Mouse (Mus musculus): Measurements from ENCODE around the gene Gm826.

The Gm826 gene

DNA sequence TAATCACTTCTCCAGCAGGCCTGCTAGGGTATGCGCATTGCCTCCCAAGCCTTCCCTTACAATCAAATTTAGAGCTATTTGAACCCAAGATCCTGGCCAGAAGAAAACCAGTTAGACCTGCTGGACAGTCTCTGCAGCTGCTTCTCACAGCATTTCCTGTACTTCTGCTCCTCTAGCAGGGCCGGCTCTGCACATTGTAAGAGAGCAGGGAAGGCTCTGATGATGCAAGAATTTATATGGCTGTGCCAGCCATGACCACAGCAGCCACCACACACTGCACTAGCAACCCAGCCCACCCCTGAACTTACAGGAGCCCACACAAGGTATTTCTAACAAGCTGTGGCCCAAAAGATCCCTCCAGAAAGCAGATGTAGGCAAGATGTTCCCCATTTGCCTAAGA is 19.6 kb upstream of the Gm826 start:
- DNase-seq (ENCODE audit: low read depth) = no peak

DNA sequence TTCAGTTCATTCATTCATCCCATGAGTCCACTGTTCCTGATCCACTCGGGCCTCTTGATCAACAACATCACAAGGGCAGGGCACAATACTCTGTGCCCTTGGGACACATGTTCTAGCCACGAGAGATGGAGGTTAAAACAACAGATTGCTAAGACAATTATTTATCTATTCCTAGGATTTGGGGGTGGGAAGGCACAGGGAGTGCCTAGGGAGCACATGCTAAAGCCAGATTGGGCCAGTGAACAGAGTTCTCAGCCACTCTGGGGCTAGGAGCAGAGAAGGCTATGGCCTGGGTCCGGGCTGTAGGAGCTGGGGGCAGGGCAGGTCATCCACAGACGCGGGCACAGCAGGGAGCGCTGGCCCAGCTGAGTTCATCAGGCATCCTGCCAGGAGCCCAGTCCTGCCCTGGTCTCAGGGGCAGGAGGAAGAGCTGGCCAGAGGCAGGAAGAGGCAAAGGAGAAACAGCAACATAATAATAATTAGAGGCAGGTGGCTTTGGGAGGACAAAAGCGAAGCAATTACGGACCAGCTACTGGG is 17.1 kb upstream of the Gm826 start:
- no peak for DNase-seq (ENCODE audit: low read depth)

DNA sequence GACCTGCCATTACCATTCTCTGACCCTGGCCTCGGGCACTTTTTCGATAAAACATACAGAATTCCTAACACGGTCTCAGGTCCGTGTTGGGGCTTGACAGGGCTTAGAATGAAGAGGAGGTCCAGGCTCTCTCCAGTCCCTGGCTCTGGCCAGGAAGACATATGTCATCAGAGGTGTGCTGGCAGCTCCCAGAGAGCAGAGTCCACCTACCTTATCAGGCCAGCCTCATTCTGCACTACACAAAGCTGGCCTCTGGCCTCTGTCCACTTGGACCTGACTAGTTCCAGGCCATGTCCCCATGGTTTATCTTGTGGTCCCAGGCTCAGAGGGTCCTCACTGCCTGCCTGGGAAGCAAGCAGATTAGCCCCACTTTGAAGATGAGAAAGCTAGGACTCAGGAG is 15.6 kb upstream of the Gm826 start:
- no peak for DNase-seq (ENCODE audit: low read depth)

DNA sequence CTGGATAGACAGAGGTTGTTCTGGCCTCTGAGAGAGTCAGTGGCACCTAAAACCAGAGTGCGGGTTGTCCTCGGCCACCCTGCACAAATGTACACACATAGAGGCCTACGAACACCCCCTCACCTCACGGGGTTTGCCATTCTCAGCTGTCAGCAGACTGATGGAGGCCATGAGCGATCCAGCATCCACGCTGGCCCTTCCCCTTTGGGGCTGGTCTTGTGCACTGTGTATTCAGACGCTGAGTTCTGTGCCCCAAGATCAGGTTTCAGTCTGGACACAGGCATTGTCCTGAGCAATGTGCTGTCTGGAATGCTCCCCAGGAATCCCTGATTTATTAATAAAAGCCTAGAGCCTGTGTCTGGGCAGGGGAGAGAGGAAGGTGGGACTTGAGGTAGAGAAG is 14.8 kb upstream of the Gm826 start:
- DNase-seq (ENCODE audit: low read depth) = no peak

DNA sequence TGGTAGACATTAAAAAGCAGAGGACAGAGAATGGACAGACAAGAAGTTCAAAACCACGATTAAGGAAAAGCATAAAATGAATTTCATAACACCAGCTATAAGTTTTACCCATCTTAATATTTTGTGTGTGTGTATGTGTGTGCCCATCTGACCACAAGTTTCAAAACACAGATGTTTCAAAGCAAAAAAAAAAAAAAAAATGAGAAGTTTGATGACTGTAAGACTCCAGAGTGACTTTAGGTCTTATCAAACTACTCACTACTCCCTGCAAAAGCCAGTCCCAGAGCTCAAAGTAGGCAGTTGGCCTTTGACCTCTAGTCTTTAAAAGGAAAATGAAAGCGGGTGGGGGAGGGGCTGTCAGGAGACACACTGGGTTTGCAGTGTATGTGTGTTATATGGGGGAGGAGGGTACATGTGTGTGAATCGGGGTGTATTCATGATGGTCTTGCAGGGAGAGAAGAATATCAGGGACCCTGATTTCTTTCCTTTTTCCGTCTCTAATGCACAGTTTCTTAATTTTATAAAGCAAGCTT is 14.2 kb upstream of the Gm826 start:
- no peak for DNase-seq (ENCODE audit: low read depth)

DNA sequence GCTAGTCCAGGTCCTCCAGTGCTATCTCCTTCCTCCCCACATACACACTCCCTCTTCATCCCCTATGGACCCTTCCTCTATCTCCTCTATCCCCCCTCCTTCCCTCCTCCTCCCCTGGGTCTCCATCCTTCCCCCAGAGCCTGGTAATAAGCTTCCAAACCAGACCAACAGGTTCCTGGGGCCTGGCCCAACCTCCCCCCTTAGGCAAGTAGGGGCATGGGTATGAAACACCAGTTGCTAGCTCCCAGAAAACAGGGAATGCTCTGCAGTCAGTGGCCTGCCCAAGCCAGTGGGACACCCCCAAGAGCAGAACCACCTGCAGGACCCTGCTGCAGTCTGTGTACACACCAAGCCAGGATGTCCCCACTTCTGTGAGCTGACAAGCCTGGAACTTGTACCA is 11.7 kb upstream of the Gm826 start:
- DNase-seq (ENCODE audit: low read depth) = no peak

DNA sequence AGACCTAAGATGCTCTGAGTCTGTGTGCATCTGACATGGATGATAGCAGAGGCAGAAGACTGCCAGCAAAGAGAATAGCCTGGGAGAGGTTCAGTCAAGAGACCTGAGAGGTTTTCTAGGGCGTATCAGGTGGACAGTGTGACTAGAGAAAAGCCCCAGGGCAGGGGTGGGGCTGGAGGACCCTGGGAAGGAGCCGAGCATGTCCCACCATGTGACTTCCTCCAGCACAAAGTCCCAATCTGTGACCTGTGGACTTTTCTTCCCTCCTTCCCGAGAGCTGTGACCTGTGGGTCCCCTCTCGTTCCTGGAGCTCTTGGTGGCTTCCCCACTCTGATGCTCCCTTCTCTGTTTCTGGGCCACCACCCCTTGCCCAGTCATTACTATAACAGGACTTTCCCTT is 6.2 kb upstream of the Gm826 start:
- DNase-seq (ENCODE audit: low read depth) = no peak

DNA sequence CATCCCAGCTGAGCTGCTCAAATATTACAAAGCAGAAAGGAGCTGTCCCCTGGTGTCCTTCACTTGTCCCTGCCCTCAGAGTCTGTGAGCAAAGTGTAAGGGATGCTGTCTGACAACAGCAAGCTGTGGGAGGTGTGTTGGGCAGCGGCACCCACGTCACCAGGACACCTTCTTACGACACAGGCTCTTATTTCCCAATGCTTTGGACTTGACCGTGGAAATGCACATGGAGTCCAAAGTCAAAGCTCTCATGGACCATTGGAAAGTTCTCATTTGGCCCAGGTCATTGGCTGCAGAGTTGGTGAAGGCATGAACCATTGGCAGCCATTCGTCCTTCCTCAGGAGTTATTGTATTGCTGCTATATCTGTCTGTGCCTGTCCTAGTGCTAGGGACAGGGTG is 5.6 kb upstream of the Gm826 start:
- no peak for DNase-seq (ENCODE audit: low read depth)

DNA sequence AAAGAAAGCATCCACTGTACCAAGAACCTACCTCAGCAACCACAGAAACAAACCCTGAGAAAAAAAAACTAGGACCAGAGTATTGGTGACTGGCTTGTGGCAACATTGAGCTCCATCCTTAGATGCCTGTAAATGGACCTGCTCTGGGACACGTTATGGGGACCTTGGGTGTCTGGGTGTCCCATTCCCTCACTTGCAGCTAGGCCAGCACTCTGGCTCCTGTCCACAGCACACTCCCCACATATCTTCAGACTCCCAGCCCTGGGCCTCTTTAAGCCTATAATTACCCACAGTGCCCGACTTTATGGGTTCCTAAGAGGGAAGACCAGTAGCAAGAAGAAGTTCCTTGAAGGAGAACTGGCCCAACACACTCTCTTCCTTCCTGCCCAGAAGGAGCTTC is 2.1 kb upstream of the Gm826 start:
- DNase-seq (ENCODE audit: low read depth) = no peak

DNA sequence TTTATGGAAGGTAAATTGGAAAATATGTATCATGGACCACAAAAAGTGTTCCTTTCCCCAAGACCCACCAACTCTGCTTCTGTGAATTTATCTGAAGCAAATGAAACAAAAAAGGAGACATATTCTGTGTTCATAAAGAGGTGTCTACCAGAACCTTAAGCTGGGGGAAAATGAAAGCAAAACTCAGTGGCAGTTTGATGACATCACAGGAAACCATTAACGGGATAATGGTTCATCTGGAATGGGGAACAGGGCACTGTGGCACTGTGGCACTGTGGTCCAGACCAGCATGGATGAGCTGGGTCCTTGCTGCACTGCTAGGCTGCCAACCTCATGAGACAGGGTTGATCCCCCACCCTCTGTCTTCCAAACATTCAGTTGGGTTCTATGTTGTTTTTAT is 1.1 kb upstream of the Gm826 start:
- no peak for DNase-seq (ENCODE audit: low read depth)

DNA sequence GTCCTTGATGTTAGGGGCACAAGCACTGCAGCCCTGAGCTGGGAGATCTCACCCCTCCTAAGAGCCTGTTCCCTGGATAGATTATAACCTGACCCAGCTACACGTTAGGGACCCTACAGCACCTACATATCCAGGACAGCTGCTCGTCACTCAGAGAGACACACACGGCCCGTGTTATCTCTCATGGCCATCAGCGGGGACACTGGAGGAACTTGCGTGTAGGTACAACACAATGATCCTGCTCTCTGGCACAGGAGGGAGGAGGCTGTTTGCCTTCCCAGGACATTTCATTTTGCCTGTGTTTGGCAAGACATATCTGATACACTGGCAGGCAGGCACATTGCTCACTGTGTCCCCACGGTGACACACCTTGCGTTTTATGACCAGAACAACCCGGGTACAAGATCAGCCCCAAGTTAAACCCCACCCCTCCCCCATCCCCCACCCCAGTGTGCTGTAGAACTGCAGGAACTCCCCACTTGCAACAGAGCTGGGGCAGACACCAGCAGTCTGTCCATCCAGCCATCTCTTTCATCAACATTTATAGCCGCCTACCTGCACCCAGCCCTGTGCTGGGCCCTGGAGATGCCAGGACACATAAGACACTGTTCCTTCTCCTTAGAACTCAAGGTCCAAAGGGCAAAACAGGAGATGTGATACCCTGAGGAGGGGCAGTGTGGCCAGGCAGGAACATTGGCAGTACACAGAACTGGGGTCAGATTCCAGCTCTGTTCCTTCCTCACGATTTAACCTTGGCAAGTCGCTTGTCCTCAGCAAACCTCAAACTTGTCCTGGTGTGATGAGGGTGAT is 1.2 kb downstream of the Gm826 start:
- no peak for DNase-seq (ENCODE audit: low read depth)

DNA sequence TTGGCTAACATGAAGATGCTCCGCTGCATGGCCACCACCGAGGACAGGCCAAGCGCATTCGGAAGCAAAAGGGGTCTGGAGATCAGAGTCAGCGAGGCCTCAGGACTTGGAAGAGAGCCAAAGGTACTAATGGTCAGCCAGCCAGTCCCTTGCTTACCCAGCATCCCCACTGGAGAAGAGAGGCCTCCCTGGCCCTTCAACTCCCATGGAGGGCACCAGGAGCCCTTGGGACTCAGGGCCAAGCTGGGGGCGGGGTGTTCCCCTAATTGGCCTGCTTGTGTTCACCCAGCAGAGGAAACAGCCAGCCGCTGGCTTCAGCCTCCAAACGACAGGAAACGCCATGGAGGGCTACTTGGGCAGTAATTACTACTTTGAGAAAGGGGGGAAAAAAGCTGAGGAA is 5.1 kb downstream of the Gm826 start:
- DNase-seq (ENCODE audit: low read depth) = no peak

DNA sequence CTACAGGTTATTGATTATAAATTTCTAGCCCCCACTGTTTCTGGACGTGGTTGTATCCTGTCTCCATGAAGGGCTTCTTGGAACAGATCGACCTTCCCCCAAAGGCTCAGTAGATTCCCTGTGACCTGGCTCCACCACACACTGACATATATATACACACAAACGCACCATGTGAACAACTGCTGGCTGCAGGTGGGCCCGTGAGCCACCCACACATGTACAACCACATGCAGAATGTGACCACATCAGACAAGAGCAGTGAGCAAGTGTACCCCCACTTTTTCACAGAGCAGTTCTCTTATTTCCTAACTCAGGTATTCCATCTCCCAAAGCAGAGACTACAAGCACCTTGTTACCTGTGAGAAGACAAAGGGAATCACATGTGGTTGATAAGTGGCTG is 6.2 kb downstream of the Gm826 start:
- DNase-seq (ENCODE audit: low read depth) = no peak

DNA sequence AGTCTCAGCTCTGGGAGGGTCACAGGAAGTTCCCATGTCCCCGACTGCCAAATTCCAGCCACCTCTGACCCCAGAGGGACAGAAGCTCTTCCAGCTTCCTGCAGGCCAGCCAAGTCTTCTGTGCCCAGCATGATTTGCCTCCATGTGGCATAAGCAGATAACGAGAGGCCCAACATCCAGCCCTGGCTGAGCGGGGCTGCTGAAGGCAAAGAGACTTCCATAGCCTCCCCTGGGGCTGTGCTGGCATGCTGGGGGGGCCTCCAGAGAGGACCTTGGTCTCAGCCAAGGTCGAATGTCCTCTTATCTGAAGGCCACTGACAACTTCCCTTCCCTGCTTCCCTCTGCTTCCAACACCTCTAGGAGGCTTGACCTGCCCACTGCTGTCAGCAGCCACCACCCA is 6.8 kb downstream of the Gm826 start:
- no peak for DNase-seq (ENCODE audit: low read depth)

DNA sequence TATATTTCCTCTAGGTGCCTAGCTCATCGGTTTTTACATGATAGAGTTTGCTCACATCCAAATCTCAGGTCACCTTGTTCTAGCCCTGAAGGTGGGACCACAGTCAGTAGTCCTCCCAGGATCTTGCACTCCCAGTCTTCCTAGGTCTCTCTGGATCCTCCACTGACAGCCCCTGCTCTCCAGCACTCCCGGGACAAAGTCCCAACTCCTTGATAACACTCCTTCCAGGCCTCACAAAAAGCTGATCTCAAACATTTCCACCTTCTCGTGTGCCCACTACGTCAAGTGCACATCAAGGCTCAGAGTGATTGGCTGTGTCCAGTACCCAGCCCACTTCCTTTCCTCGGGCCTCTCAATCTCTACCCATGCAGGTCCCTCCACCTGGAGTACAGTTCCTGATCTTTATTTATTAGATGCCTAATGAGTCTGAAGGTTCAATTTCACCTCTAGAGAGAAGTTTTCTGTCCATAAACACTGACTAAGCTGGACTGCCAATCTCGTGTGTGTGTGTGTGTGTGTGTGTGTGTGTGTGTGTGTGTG is 8.8 kb downstream of the Gm826 start:
- DNase-seq (ENCODE audit: low read depth) = no peak

DNA sequence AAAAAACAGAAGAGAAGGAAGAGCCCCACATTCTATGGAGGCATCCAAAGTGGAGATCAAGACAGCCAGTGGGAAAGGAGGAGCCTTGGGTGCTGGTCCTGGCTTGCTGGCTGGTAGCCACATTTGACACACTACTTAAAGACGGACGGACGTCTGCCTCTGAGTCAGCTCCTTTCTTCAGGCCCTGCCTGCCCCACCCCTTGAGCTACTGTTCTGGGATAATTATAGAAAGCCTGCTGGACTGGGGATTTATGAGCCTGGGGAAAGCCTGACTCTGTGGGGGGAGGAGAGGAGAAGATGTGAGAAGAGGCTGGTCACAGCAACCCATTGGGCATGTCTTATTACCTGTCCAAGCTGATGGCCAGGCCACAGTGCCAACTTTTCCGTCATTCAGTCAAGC is 12.1 kb downstream of the Gm826 start:
- DNase-seq (ENCODE audit: low read depth) = no peak

DNA sequence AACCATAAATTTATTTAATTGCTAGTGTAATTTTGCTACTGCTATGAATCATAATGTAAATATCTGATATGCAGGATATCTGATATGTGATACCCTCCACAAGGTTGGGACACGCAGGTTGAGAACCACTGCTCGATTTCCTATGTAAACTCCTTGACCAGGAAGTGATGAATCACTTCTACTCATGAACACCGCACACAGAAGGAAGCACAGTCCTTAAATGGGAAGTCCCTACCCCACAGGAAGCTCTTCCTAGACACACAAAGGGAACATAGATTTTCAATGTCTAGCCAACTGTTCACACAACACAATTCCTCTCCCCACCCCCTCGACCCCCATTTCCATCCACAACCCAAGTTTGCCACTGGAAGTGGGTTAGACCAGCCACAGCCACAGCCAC is 15.7 kb downstream of the Gm826 start:
- DNase-seq (ENCODE audit: low read depth) = no peak

DNA sequence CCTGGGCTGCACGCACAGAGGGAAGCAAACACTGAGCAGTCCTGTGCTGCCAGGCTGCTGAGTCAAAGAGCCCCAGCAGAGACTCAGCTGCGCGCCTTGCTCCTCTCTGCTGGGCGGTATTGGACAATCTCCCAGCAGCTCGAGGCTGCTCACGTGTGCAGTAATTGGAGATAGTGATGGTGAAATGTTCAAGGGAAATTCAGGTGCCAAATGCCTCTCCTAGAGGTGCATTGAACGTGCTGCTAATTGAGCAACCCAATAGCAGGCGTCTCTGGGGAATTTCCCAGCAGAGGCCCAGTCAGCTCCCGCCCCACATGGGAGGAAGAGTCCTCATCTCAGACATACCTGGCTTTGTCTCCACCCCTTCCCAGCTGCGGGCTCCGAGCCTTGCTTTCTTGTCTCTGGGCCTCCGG is 20.4 kb downstream of the Gm826 start:
- DNase-seq (ENCODE audit: low read depth) = no peak

DNA sequence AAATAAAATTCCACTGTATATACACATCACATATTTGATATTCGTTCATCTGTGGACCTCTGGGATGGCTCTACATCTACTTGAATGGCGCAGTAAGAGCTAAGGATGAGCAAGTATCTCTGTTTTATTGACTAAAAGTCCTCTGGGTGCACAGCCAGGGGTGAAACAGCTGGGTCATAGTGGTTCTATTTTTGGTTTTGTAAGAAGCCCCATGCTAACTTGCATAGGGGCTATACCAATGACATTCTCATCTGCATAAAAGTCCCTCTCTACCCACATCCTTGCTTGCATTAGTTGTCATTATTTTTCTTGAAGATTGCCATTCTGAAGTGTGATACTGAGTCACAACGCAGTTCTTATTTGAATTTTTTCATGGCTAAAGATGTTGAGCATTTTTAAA is 28.9 kb downstream of the Gm826 start:
- no peak for DNase-seq (ENCODE audit: low read depth)

DNA sequence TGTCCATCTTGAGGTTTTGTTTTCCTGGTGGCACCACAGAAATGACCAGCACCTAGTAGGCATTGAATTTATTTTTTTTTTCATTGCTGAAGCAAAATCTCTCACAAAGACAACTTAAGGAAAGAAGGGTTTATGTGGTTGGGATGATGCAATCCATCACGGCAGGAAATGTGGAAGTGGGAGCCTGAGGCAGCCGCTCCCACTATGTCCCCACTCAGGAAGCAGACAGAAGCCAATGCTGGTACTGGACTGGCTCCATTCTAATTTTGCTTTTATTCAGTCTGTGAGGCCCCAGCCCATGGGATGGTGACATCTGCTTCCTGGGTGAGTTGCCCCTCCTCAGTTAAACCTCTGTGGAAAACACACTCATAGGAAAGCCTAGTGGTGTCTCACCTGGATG is 30.0 kb downstream of the Gm826 start:
- DNase-seq (ENCODE audit: low read depth) = no peak

DNA sequence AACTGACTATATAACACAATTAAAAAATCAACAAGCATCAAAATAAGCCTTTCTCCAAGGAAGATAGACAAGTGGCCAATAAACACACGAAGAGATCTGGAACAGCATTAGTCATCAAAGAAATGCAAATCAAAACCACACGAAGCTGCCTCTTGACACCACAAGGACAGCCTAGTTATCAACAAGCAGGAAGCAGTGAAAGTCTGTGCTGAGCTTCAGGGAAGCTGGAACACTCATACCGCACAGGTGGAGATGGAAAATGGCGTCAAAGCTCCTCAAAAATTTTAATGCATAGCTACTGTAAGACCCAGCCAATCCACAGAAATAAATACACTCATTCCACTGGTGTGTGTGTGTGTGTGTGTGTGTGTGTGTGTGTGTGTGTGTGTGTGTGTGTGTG is 31.9 kb downstream of the Gm826 start:
- DNase-seq (ENCODE audit: low read depth) = no peak

DNA sequence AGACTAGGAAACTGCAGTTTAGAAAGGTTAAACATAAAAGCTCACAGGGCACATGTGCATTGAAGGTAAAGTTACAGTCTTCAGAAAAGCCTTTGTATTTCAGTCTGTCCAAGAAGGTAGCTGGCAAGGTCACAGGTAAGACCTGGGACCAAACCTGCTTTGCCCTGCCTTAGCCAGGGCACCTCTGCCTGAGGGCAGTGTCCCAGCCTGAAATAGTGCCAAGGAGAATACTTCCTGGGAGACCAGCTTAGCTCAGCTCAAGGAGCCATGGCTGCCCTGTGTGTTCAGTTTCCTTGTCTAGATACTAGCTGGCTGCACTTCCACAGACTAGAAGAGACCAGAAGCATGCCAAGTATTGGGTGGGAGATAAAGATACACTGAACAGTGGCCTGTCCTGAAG is 35.4 kb downstream of the Gm826 start:
- no peak for DNase-seq (ENCODE audit: low read depth)

DNA sequence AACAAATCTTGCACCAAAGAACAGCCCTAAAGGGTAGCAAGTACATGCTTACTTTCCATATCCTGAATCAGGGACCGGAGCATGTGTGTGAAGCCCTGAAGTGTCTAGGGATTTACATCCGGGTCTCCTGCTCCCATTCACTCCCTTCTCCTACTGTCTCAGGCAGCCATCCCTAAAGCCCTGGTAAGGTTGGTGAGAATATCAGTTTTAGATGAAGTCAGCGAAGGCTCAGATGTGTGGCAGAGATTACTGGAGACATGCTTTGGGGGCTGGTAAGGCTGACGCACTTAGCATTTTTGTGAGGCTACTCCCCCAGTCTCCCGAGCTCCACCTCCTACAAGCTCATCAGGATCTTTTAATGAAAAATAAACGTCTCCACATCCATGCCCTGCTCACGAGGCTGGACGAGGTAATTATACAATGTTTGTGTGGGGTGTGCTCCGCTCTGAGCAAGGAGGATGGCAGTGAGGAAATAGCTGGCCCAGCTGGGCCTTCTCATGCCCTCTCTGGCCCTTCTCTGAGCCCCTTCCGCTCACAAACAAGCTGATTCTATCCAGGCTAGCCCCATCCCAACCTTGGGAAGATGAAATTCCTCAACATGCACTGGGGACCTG is 45.3 kb downstream of the Gm826 start:
- no peak for DNase-seq (ENCODE audit: low read depth)

All from c-Kit-positive CD71-positive TER-119-negative erythroid progenitor cells, embryonic 14.5 days (primary cell).